16 mouse cellular contexts compared by ENCODE assay signal in the genomic region with DNA sequence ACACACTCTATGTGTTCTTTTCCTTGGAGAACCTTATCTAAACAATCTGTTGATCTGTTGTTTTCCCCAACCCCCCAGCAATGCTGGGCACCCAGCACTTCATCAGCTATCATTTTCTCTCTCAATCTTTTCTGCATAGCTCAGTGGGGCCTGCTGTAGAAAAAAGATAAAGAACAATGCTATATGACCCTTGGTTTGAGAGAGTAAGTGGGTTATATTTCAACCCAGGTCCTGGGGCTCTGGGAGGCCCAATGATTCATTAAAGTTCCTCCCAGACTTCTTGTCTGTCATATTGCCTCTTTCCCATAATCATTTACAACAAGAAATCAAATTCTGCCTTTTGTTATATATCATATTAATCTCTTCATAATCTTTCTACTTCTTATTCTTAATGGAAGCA. TPM values are rescaled to one million over a fixed set of nuclear protein-coding genes. Genes with fewer than 3 reads are reported as not detected.
"Had no signal": no experiment of that assay in that cellular context is flagged by ENCODE, and none has a peak within 500 bp of the region (broad histone marks: within the 10 kb centered on the region; RNA-seq: fewer than 3 reads in every experiment).

No protein-coding gene starts in this region.

RNA-seq across cellular contexts. Expression of a gene that starts 1.4 kb away (rescaled TPM):
- polyA plus RNA-seq: embryonic facial prominence, embryonic 10.5 days; embryonic facial prominence, embryonic 11.5 days; embryonic facial prominence, embryonic 12.5 days; embryonic facial prominence, embryonic 13.5 days; embryonic facial prominence, embryonic 14.5 days; embryonic facial prominence, embryonic 15.5 days; erythroblast, embryonic 14.5 days; forebrain, embryonic 10.5 days; forebrain, embryonic 11.5 days; forebrain, embryonic 12.5 days; forebrain, embryonic 13.5 days; forebrain, embryonic 14.5 days; forebrain, embryonic 15.5 days; forebrain, embryonic 16.5 days; forebrain, postnatal 0 days; frontal cortex, adult 2 months had no signal

RNA-seq across cellular contexts. Expression of a gene that starts 59.8 kb away (rescaled TPM):
- polyA plus RNA-seq: embryonic facial prominence, embryonic 13.5 days; erythroblast, embryonic 14.5 days; forebrain, embryonic 10.5 days; forebrain, embryonic 11.5 days; forebrain, embryonic 12.5 days; forebrain, embryonic 13.5 days; forebrain, embryonic 14.5 days; forebrain, embryonic 15.5 days had no signal
